Mouse (Mus musculus): ENCODE measurements around the gene Dync2li1.

DNA sequence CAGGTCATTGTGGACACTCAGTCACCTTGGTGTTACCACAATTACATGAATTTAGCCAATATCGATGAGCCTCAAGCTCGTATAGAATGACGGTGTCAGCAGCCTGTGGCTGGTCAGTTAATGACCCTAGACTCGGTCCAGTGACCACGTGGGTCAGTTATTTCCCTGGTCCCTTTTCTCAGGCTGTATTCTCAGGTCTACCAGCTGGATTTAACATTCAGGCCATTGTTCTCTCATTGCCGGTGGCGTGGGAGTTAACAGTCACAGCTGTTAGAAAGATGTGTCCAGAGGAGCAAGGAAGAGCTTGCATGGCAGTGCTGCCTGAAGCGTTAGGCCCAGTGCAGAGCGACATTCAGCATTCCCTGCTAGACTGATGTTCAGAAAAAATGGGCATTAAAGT is 42.2 kb upstream of the Dync2li1 start:
- no peak for TF ChIP-seq CTCF (IDR thresholded peaks at IDR 0.05; ENCODE audit: insufficient read depth, low read depth, low read length)
- TF ChIP-seq POLR2A (IDR thresholded peaks at IDR 0.05; ENCODE audit: insufficient read depth, low read depth, low read length): no peak

Measured in olfactory bulb, adult 2 months (tissue).